Mouse (Mus musculus): ENCODE results near the gene Tescl. TPM values are rescaled to one million over a fixed set of nuclear protein-coding genes. Genes with fewer than 3 reads are reported as not detected.

Tescl gene
- total RNA-seq, 2 experiments from 2014 or later, result 0.31 TPM; not detected in 1

DNA sequence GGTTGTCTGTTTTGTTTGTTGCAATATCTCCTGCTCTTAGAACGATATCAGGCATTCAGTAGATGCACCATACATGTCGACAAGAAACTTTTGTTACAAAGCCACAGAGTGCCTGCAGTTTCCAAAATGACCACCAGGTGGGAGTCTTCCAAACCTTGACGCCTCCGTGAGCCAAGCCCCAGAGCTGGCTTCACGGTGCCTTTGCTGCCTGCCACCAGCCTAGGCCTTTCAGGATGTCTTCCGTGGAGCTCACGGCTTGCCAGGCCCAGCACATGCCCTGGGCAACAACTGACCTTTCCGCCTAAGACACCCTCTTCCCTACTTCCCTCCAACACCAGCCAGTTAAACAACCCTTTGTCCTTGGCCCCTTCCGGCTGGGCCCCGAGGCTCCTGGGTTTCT, 31.1 kb upstream of the Tescl start:
- peak; percentile 77 to 79 for DNase-seq (ENCODE audit: low spot score in 2 of 2)

DNA sequence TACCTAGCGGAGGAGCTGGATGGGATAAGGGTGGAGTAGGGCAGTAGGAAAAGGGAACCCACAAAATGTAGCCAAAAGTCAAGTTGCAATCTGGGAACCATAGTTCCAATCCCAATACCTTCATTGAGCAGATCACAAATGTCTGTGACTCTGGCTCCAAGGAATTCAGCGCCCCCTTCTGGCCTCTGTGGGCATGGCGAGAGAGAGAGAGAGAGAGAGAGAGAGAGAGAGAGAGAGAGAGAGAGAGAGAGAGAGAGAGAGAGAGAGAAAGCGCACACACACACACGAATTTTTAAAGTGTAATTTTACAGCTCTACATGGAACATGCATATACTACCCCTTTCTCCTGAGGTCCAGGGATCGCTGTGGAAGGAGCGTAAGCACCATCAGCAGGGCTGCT, 29.5 kb upstream of the Tescl start:
- no peak for DNase-seq (ENCODE audit: low spot score in 2 of 2)

DNA sequence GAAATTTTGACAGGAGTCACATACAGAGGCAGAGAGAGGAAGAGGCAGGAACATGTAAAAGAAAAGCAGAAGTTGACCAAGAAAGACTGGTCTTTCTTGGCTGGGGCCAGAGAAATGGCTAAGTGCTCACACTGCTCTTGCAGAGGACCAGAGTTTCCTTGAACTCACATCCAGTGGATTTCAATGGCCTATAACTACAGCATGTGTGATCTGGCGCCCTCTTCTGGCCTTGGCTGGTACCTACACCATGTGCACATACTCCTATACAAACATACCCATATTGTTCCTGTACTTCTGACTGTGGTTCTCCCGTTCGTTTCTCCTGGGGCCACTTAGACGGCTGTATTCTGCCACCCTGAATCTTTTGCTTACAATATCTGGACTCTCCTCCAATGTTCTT, 27.3 kb upstream of the Tescl start:
- no peak for DNase-seq (ENCODE audit: low spot score in 2 of 2)

DNA sequence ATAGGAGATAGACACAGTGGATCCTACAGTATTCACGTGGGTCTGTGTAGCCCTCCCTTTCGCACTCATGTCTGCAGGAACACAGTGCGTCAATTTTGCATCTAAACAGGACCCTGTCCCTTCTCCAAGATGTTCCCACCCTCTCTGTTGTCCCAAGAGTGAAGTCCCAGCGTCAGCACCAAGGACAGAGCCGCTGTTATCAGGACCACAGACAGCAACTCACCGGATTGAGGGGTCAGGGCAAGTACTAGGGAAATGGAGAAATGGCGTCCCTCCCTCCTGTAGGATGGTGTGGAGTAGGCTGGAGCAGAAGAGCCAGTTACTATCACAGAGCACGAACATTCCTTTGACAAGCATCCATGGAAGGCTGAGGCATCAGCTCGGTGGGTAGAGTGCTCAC, 25.5 kb upstream of the Tescl start:
- no peak for DNase-seq (ENCODE audit: low spot score in 2 of 2)

- DNase-seq (ENCODE audit: low spot score in 2 of 2), result no peak
These were observed 24.2 kb upstream of the Tescl start for GRCm38 (mm10) chr7:24357899-24358298.

DNA sequence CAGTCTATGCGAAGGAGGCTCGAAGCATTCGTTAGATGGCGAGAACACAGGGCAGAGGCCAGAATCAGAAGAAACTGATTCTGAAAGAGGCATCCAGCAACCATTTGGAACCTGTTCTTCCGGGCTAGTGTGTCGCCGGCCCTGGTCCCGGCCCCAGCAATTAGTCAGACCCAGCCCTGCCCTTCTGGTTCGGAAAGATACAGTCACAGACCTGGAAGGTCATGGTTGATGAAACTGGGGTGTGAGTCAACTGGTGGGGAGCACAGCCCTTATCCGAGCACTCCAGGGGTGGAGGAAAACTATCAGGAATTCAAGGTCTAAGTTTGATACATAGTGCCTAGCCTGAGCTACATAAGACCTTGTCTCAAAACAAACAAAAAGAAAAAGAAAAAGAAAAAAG, 22.3 kb upstream of the Tescl start:
- no peak for DNase-seq (ENCODE audit: low spot score in 2 of 2)

- no peak for DNase-seq (ENCODE audit: low spot score in 2 of 2)
These were observed 21.9 kb upstream of the Tescl start for GRCm38 (mm10) chr7:24355646-24356045.

DNA sequence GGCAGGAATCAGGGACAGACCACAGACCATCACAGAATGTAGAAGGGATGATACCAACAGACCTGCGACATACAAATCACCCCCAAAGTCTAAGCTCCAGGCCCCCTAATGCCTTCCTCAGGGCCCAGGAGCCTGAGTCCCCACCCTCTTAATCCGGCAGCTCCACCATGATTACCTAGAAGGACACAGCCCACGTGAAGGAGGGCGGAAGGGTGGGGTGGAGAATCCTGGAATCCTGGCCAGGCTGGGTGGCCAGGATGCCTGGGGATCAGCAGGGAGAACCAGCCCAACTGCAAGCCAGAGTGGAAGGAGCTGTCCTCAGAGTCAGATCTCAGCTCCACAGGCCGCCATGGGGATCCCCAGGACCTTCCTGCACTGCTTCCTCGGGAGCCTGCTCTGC, 15.2 kb upstream of the Tescl start, which contains the start of gene Lypd5:
Lypd5 (plus strand) TSS at position 301 of the 400 bp plus-strand sequence.
- no peak for DNase-seq (ENCODE audit: low spot score in 2 of 2)

GRCm38 (mm10) chr7:24346444-24346843, 12.7 kb upstream of the Tescl start:
- DNase-seq (ENCODE audit: low spot score in 2 of 2), result no peak

GRCm38 (mm10) chr7:24343701-24344272, 10.1 kb upstream of the Tescl start:
- no peak for DNase-seq (ENCODE audit: low spot score in 2 of 2)

DNA sequence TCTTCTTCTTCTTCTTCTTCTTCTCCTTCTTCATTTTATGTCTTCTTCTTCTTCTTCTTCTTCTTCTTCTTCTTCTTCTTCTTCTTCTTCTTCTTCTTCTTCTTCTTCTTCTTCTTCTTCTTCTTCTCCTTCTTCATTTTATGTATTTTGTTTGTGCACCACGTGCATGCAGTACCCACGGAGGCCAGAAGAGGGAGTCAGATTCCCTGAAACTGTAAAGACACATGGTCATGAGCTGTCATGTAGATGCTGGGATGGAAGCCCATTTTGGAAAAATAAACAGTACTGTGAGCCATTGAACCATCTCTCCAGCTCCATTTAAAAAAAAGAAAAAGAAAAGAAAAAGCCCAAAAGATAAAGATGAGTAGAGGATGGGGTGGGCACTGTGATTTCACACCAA, 4.5 kb upstream of the Tescl start:
- DNase-seq (ENCODE audit: low spot score in 2 of 2), result no peak

DNA sequence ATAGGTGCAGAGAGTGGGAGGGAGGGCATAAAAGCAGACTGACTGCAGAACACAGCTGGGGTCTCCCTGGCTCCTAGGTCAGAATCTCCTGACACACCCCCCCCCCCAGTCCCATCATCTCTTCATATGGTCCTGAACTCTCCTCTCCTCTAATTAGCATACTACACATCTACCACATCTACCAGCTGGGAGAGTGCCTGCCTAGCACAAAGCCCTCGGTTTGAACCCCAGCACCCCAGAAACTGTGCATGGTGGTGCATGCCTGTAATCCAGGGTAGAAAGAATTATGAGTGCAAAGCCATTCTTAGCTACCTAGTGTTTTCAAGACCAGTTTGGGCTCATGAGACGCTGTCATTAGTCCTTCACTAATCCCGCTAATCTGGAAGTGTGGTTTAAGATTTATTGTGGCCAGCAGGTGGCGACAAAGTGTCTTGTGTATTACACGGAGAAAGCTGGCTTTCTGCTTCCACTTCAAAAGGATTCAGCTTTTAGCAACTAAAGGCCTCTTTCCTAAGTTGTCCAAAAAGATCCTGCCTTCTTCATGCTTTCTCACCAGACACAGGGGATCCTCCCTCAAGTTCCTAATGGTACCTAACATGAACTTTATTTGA, 2.1 kb upstream of the Tescl start:
- DNase-seq (ENCODE audit: low spot score in 2 of 2), result peak in 1 of 2 experiments; percentile 66

- no peak for DNase-seq (ENCODE audit: low spot score in 2 of 2)
These were observed 6.3 kb downstream of the Tescl start for GRCm38 (mm10) chr7:24327281-24327975.

GRCm38 (mm10) chr7:24326273-24327135, 7.2 kb downstream of the Tescl start:
- DNase-seq (ENCODE audit: low spot score in 2 of 2), result no peak

GRCm38 (mm10) chr7:24325675-24326128, 8.0 kb downstream of the Tescl start:
- DNase-seq (ENCODE audit: low spot score in 2 of 2), result no peak

- no peak for DNase-seq (ENCODE audit: low spot score in 2 of 2)
These were observed 8.5 kb downstream of the Tescl start for GRCm38 (mm10) chr7:24325197-24325596.

GRCm38 (mm10) chr7:24322593-24322992, 11.1 kb downstream of the Tescl start:
- no peak for DNase-seq (ENCODE audit: low spot score in 2 of 2)

GRCm38 (mm10) chr7:24318942-24319341, 14.8 kb downstream of the Tescl start:
- no peak for DNase-seq (ENCODE audit: low spot score in 2 of 2)

DNA sequence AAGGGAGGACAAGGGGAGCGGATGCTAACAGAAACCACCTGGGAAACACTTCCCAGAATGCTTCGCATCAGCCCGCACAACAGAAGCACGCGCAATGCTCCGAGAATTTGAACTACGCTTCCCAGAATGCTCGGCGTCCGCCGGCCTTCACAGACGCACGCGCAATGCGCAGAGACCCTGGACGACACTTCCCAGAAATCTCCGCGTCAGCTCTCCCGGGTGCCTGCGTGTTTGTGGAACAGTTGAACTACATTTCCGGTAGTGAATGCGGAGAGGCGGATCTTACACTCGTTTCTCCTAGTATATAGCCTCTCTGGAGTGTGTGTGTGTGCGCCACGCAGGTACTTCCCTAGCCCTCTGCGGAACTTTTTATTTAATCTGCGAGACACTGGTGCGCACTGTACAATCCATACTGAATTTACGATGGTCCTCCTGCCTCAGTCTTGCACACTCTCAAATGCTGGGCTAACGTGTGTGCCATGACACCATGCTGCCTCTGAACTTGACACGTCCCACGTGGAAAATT, 17.1 kb downstream of the Tescl start, which contains the start of gene Zfp94:
Zfp94 (minus strand) TSS at position 100 of the 526 bp plus-strand sequence.
- peak; percentile 82 to 92 for DNase-seq (ENCODE audit: low spot score in 2 of 2)

GRCm38 (mm10) chr7:24315726-24316566, 17.8 kb downstream of the Tescl start:
- DNase-seq (ENCODE audit: low spot score in 2 of 2), result no peak

All from gastrocnemius, postnatal 4 days (tissue).